Mouse (Mus musculus): ENCODE measurements around the gene Sytl5.

Gene Sytl5

GRCm38 (mm10) chrX:9885322-9885721 is at the start of gene Sytl5:
Sytl5 (plus strand) TSS chrX:9885622.
- DNase-seq (ENCODE audit: low spot score in 2 of 2): no peak

GRCm38 (mm10) chrX:9846628-9847027 is 38.8 kb upstream of the Sytl5 start, which contains the start of gene Hypm:
Hypm (plus strand) TSS chrX:9846928.
- no peak for DNase-seq (ENCODE audit: low spot score in 2 of 2)

- DNase-seq (ENCODE audit: low spot score in 2 of 2): no peak
Observed at GRCm38 (mm10) chrX:9849403-9849802, 36.0 kb upstream of the Sytl5 start, which contains the start of gene H2al3. H2al3 (plus strand) TSS chrX:9849703.

- no peak for DNase-seq (ENCODE audit: low spot score in 2 of 2)
Observed at GRCm38 (mm10) chrX:9861859-9862258, 23.6 kb upstream of the Sytl5 start.

- no peak for DNase-seq (ENCODE audit: low spot score in 2 of 2)
Observed at GRCm38 (mm10) chrX:9875519-9875918, 9.9 kb upstream of the Sytl5 start.

- DNase-seq (ENCODE audit: low spot score in 2 of 2): no peak
Observed at GRCm38 (mm10) chrX:9909572-9909971, 24.1 kb downstream of the Sytl5 start.

- DNase-seq (ENCODE audit: low spot score in 2 of 2): no peak
Observed at GRCm38 (mm10) chrX:9933839-9934238, 48.4 kb downstream of the Sytl5 start.

- DNase-seq (ENCODE audit: low spot score in 2 of 2): no peak
Observed at GRCm38 (mm10) chrX:9984094-9984669, 98.8 kb downstream of the Sytl5 start.

GRCm38 (mm10) chrX:10000718-10001117 is 115.3 kb downstream of the Sytl5 start:
- no peak for DNase-seq (ENCODE audit: low spot score in 2 of 2)

GRCm38 (mm10) chrX:10005946-10006345 is 120.5 kb downstream of the Sytl5 start:
- no peak for DNase-seq (ENCODE audit: low spot score in 2 of 2)

GRCm38 (mm10) chrX:10007675-10008270 is 122.4 kb downstream of the Sytl5 start:
- no peak for DNase-seq (ENCODE audit: low spot score in 2 of 2)

- DNase-seq (ENCODE audit: low spot score in 2 of 2): no peak
Observed at GRCm38 (mm10) chrX:10010202-10010601, 124.8 kb downstream of the Sytl5 start.

- no peak for DNase-seq (ENCODE audit: low spot score in 2 of 2)
Observed at GRCm38 (mm10) chrX:10034666-10035065, 149.2 kb downstream of the Sytl5 start.

Measured in frontal cortex, postnatal 10 days (tissue).